Comparison of ENCODE assay signal across 9 mouse cellular contexts in the genomic region with DNA sequence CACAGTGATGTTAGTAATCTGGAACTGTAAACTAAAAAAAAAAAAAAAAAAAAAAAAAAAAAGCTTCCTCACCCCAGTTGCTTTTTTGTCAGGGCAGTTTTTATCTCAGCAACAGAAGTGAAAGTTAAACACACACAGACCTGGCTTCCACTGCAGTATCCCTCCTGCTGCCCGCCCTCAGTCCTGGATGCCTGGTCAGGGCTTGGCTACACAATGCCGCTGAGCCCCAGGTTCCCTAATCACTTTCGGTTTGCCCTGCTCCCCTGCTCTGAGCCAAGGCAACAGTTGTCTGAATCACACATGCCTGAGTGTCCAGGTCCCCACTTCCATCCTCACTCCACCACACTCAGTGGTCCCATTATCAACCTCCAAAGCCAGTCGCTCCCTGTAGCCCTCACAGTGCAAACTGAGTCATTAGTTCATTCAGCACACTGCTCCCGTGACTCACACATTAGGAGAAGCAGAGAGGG. TPM values are rescaled to one million over a fixed set of nuclear protein-coding genes. Genes with fewer than 3 reads are reported as not detected.
DNase-seq lines count a peak whose midpoint lies in the region; ATAC-seq and TF ChIP-seq lines count a peak whose summit lies in the region.
"Had no signal": no experiment of that assay in that cellular context is flagged by ENCODE, and none has a peak within 500 bp of the region (broad histone marks: within the 10 kb centered on the region; RNA-seq: fewer than 3 reads in every experiment).

No protein-coding gene starts in this region.

- peak overlapping the region; percentile 45 for H3K4me2 ChIP-seq in lung, embryonic 15.5 days
- H3K4me2 ChIP-seq: midbrain, embryonic 12.5 days had no signal

- no peaks in the 10 kb centered on the region for H3K36me3 ChIP-seq in lung, embryonic 15.5 days
- no peaks in the 10 kb centered on the region for H3K36me3 ChIP-seq in midbrain, embryonic 10.5 days
- H3K36me3 ChIP-seq: midbrain, embryonic 12.5 days had no signal

- intact Hi-C loops in heart, postnatal 36 days (cut with DNase I), result no loop called here

- no peaks in the 10 kb centered on the region for H3K9me3 ChIP-seq in lung, embryonic 15.5 days
- no peaks in the 10 kb centered on the region for H3K9me3 ChIP-seq in midbrain, embryonic 10.5 days (replicated peaks)
- H3K9me3 ChIP-seq: midbrain, embryonic 12.5 days had no signal

- H3K27me3 ChIP-seq in Patski, result no peaks in the 10 kb centered on the region
- H3K27me3 ChIP-seq in lung, embryonic 15.5 days, result no peaks in the 10 kb centered on the region
- H3K27me3 ChIP-seq in midbrain, embryonic 10.5 days (ENCODE audit: low read depth, poor library complexity, severe bottlenecking), result no peaks in the 10 kb centered on the region
- H3K27me3 ChIP-seq: midbrain, embryonic 12.5 days had no signal

- H3K4me3 ChIP-seq in lung, embryonic 15.5 days, result peak overlapping the region; percentile 15; the same call in 1 of the 2 replicates
- no peak overlapping the region for H3K4me3 ChIP-seq in midbrain, embryonic 10.5 days
- H3K4me3 ChIP-seq: midbrain, embryonic 12.5 days had no signal

- 35% methylated on average over 5 of the region's 5 CpGs for WGBS in lung, embryonic 15.5 days
- WGBS in midbrain, embryonic 10.5 days, result 45% methylated on average over 5 of the region's 5 CpGs

- TF ChIP-seq CTCF in Patski (IDR thresholded peaks at IDR 0.05), result no peak

- no peak overlapping the region for H3K9ac ChIP-seq in lung, embryonic 15.5 days
- H3K9ac ChIP-seq: midbrain, embryonic 12.5 days had no signal

- DNase-seq in 3T3-L1 (ENCODE audit: low read depth, low spot score), result peak; percentile 79
- DNase-seq in Patski (ENCODE audit: low read depth, low spot score), result no peak
- peak; percentile 18 to 33 for DNase-seq in heart, postnatal 36 days
- DNase-seq in left cerebral cortex, adult 18-20 months (ENCODE audit: low spot score in 2 of 2), result no peak
- no peak for DNase-seq in kidney, adult 8-10 months
- DNase-seq in midbrain, embryonic 10.5 days (ENCODE audit: low spot score), result no peak
- no peak for DNase-seq in yolk sac, embryonic 10.5 days (ENCODE audit: low spot score)

- peaks cover 10% of the 10 kb centered on the region; the same call in 1 of the 2 replicates for H3K4me1 ChIP-seq in lung, embryonic 15.5 days
- no peaks in the 10 kb centered on the region for H3K4me1 ChIP-seq in midbrain, embryonic 10.5 days
- H3K4me1 ChIP-seq: midbrain, embryonic 12.5 days had no signal

- POLR2A ChIA-PET in Patski (lab: Charles Lee), result interaction anchor here (0.6 kb wide), 1 partner anchor 114 kb away, joined by 3 read pairs; no protein-coding TSS in a partner anchor

- in situ Hi-C loops in Patski (cut with MboI; ENCODE audit: low pct_unique_long_range_greater_than_20kb), result no loop called here

- peak overlapping the region; percentile 54; the same call in 1 of the 2 replicates for H3K27ac ChIP-seq in lung, embryonic 15.5 days
- no peak overlapping the region for H3K27ac ChIP-seq in midbrain, embryonic 10.5 days (replicated peaks)
- H3K27ac ChIP-seq: midbrain, embryonic 12.5 days had no signal

- CTCF ChIA-PET in Patski (lab: Charles Lee), result no interaction called here

- peak; percentile 54 for ATAC-seq in Patski
- ATAC-seq in lung, embryonic 15.5 days (ENCODE audit: borderline replicate concordance, extremely low read depth, low FRiP score, low TSS enrichment), result peak; percentile 43; the same call in 1 of the 2 replicates

RNA-seq across cellular contexts. Expression of a gene that starts 27.4 kb away (rescaled TPM):
- 37.0 TPM for polyA plus RNA-seq in Patski (2021)
- 100 to 1,000 TPM in 1 of 2 experiments, 10 to 100 TPM in 1; 78.2 to 109 TPM for total RNA-seq in heart, postnatal 36 days (2021)
- 96.1 and 107 TPM in 2 replicates for polyA plus RNA-seq in lung, embryonic 15.5 days (2015; fragmentation: Nextera tagmentation; extraction: Ambion mirVana)
- total RNA-seq in left cerebral cortex, adult 18-20 months (2021), result 10 to 100 TPM; 68.8 to 78.1 TPM
- polyA plus RNA-seq in midbrain, embryonic 10.5 days (2016; fragmentation: Nextera tagmentation; extraction: Ambion mirVana), result 16.2 and 16.8 TPM in 2 replicates

Comparison
In these comparisons a context has a peak if more than half of its experiments do, and no peak if none do; other contexts are left out.
1. DNase-seq: peak in 3T3-L1 (single experiment) and heart, postnatal 36 days (2 of 2); none in Patski (single experiment), left cerebral cortex, adult 18-20 months (0 of 2), kidney, adult 8-10 months (0 of 2), midbrain, embryonic 10.5 days (single experiment) and yolk sac, embryonic 10.5 days (single experiment).